In genomic region chr12:110460418-110461300, GRCm38 (mm10) we compare ENCODE assay signal across 9 mouse cellular contexts. TPM values are rescaled to one million over a fixed set of nuclear protein-coding genes. Genes with fewer than 3 reads are reported as not detected.
DNase-seq lines count a peak whose midpoint lies in the region; ATAC-seq and TF ChIP-seq lines count a peak whose summit lies in the region.
"Had no signal": no experiment of that assay in that cellular context is flagged by ENCODE, and none has a peak within 500 bp of the region (broad histone marks: within the 10 kb centered on the region; RNA-seq: fewer than 3 reads in every experiment).

No protein-coding gene starts in this region.

- DNase-seq in 416B (ENCODE audit: low read depth), result peak; percentile 73
- DNase-seq in adrenal gland, adult 8-10 months, result peak; percentile 75
- DNase-seq in heart, adult 2 months, result peak; percentile 60 to 85
- peak; percentile 85 to 93 for DNase-seq in kidney, postnatal 25 days
- no peak for DNase-seq in layer of hippocampus, adult 2 months (ENCODE audit: low spot score in 2 of 2)
- DNase-seq in B cell, adult 2 months, result no peak

- peak overlapping the region; percentile 28; the same call in 1 of the 2 replicates for H3K9ac ChIP-seq in heart, adult 2 months (ENCODE audit: low read depth, low read length)
- H3K9ac ChIP-seq in midbrain, embryonic 13.5 days (replicated peaks), result no peak overlapping the region

- H3K27me3 ChIP-seq in heart, adult 2 months (ENCODE audit: control insufficient read depth, insufficient read depth, low read length), result no peaks in the 10 kb centered on the region
- no peaks in the 10 kb centered on the region for H3K27me3 ChIP-seq in midbrain, embryonic 13.5 days

- 22% methylated on average over 18 of the region's 18 CpGs for WGBS in heart, adult 2 months
- WGBS in midbrain, embryonic 13.5 days, result 88% methylated on average over 18 of the region's 18 CpGs

- H3K27ac ChIP-seq in heart, adult 2 months, result peak overlapping the region; percentile 71
- no peak overlapping the region for H3K27ac ChIP-seq in layer of hippocampus, adult 2 months
- no peak overlapping the region for H3K27ac ChIP-seq in midbrain, embryonic 13.5 days

- H3K36me3 ChIP-seq in heart, adult 2 months (ENCODE audit: control insufficient read depth, insufficient read depth, low read length), result no peaks in the 10 kb centered on the region
- H3K36me3 ChIP-seq in midbrain, embryonic 13.5 days, result no peaks in the 10 kb centered on the region

- TF ChIP-seq POLR2A in heart, adult 2 months (IDR thresholded peaks at IDR 0.05; ENCODE audit: insufficient read depth, low read depth, low read length), result no peak

- H3K4me1 ChIP-seq in heart, adult 2 months (ENCODE audit: control insufficient read depth, insufficient read depth, low read length), result peaks cover 15% of the 10 kb centered on the region
- no peaks in the 10 kb centered on the region for H3K4me1 ChIP-seq in midbrain, embryonic 13.5 days (replicated peaks)

- no peak for ATAC-seq in erythroblast, adult 5-6 weeks (replicated peaks; ENCODE audit: low FRiP score, poor library complexity, severe bottlenecking)
- no peak for ATAC-seq in midbrain, embryonic 13.5 days

- TF ChIP-seq EP300 in heart, adult 2 months (IDR thresholded peaks at IDR 0.05; ENCODE audit: insufficient read depth, low read depth, low read length), result peak; percentile 49; the same call in 1 of the 2 replicates

- intact Hi-C loops in heart, adult 2 months (cut with DNase I), result loop anchor here (2.0 kb wide), 1 partner anchor 76 kb away; no protein-coding TSS in a partner anchor

- H3K79me2 ChIP-seq in heart, adult 2 months (replicated peaks; ENCODE audit: control insufficient read depth, insufficient read depth, low read length), result no peaks in the 10 kb centered on the region

- TF ChIP-seq CTCF in heart, adult 2 months (IDR thresholded peaks at IDR 0.05), result no peak
- no peak for TF ChIP-seq CTCF in layer of hippocampus, adult 2 months (conservative IDR thresholded peaks at IDR 0.05)

- no peaks in the 10 kb centered on the region for H3K9me3 ChIP-seq in midbrain, embryonic 13.5 days

- H3K4me2 ChIP-seq in midbrain, embryonic 13.5 days (replicated peaks), result no peak overlapping the region

- H3K4me3 ChIP-seq in heart, adult 2 months, result no peak overlapping the region
- no peak overlapping the region for H3K4me3 ChIP-seq in layer of hippocampus, adult 2 months
- H3K4me3 ChIP-seq in midbrain, embryonic 13.5 days (replicated peaks), result no peak overlapping the region
- H3K4me3 ChIP-seq: erythroblast, embryonic 14.5 days had no signal

RNA-seq across cellular contexts. Expression of gene Ppp2r5c, which starts 13.7 kb away (rescaled TPM):
- 100 to 1,000 TPM; 106 to 141 (median 127) TPM for total RNA-seq in adrenal gland, adult 8-10 months (2022)
- 10 to 100 TPM; 90.9 to 93.7 TPM for total RNA-seq in heart, adult 2 months (2021)
- polyA plus RNA-seq in heart, adult 2 months (2012; rRNA removed), result 41.7 and 73.9 TPM in 2 replicates
- total RNA-seq in layer of hippocampus, adult 2 months (2021), result 100 to 1,000 TPM; 243 to 252 TPM
- total RNA-seq in erythroblast, adult 5-6 weeks (2015; ENCODE audit: low replicate concordance), result 41.1 and 42.6 TPM in 2 replicates
- total RNA-seq in erythroblast, adult 5-6 weeks (2017; ENCODE audit: low replicate concordance), result 60.8 and 61.2 TPM in 2 replicates
- 136 and 147 TPM in 2 replicates for polyA plus RNA-seq in midbrain, embryonic 13.5 days (2015; fragmentation: Nextera tagmentation; extraction: Ambion mirVana)

Comparison
In these comparisons a context has a peak if more than half of its experiments do, and no peak if none do; other contexts are left out.
1. DNase-seq: peak in 416B (single experiment), adrenal gland, adult 8-10 months (single experiment), heart, adult 2 months (2 of 2) and kidney, postnatal 25 days (2 of 2); none in layer of hippocampus, adult 2 months (0 of 2) and B cell, adult 2 months (0 of 2).